Mouse (Mus musculus) heart, embryonic 16.5 days (tissue): ENCODE measurements around the gene Tmem214. TPM values are rescaled to one million over a fixed set of nuclear protein-coding genes. Genes with fewer than 3 reads are reported as not detected.

Experiments
- ATAC-seq: fragments of 200-750 bp; cut with Nextera tagmentation; replicated peaks from 2 replicates; pipeline ENCODE4 v1.8.0; 2017; ENCODE audit warnings: moderate number of reproducible peaks; ENCODE audit not compliant: insufficient read depth, low FRiP score; ENCODE audit errors: extremely low read depth
- H3K27ac ChIP-seq: fragments of 300-500 bp; sonication (generic); 2 replicates; pipeline ENCODE4 v1.5.1; 2014; ENCODE audit warnings: mild to moderate bottlenecking, low read length, control low read depth, moderate library complexity
- H3K27me3 ChIP-seq: fragments of 300-500 bp; sonication (generic); 2 replicates; pipeline ENCODE4 v1.6.1; 2014; ENCODE audit warnings: low read length, mixed read lengths; ENCODE audit not compliant: control insufficient read depth, insufficient read depth
- H3K36me3 ChIP-seq: fragments of 300-500 bp; sonication (generic); 2 replicates; pipeline ENCODE4 v1.6.1; 2014; ENCODE audit not compliant: control insufficient read depth, insufficient read depth
- H3K4me1 ChIP-seq: fragments of 300-500 bp; sonication (generic); 2 replicates; pipeline ENCODE4 v1.6.1; 2014; ENCODE audit warnings: low read length, mixed read lengths; ENCODE audit not compliant: control insufficient read depth, insufficient read depth
- H3K4me2 ChIP-seq: fragments of 300-500 bp; sonication (generic); 2 replicates; pipeline ENCODE4 v1.6.1; 2014; ENCODE audit warnings: low read depth, mild to moderate bottlenecking, control low read depth, low read length
- H3K4me3 ChIP-seq: fragments of 300-500 bp; sonication (generic); 2 replicates; pipeline ENCODE4 v1.5.1; 2014; ENCODE audit warnings: mild to moderate bottlenecking, control low read depth, low read length
- H3K9ac ChIP-seq: fragments of 300-500 bp; sonication (generic); 2 replicates; pipeline ENCODE4 v1.6.1; 2014; ENCODE audit warnings: low read length, control low read depth
- H3K9me3 ChIP-seq: fragments of 300-500 bp; sonication (generic); replicated peaks from 2 replicates; pipeline ENCODE4 v1.6.1; 2016; ENCODE audit warnings: low read length; ENCODE audit not compliant: control insufficient read depth
- WGBS: fragments of 180-500 bp; shearing (Covaris S2); extraction: QIAGEN DNeasy Blood & Tissue Kit; methylation state at CpG from one replicate; pipeline ENCODE4 v1.1.7; 2014; 5-methylcytosine and 5-hydroxymethylcytosine counted together
- polyA plus RNA-seq: library from polyadenylated mRNA; unstranded; fragments of >200 nt; fragmentation: Nextera tagmentation; extraction: Ambion mirVana; gene quantifications from 2 replicates; pipeline ENCODE4 v1.2.1, GENCODE M21; 2015

The Tmem214 gene
- polyA plus RNA-seq, 1 experiment from 2014 or later: 58.8 TPM

DNA sequence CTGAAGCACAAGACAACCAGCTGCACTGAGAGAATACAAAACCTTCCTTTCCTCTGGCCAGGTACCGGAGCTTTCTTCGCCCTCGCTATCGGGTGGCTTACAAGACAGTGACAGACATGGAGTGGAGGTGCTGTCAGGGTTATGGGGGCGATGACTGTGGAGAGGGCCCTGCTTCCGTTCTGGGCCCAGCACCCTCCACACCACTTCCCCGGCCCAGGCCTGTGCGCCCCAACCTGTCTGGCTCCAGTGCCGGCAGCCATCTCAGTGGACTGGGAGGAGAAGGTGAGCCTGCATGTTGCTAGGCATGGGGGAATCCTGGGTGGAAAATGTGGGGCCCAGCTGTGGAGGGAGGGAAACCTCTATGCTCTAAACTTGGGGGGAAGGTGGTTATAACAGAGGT lies 47.6 kb downstream of the Tmem214 start:
- H3K9me3 ChIP-seq: no peaks in the 10 kb centered on the region
- peaks cover 5% of the 10 kb centered on the region for H3K36me3 ChIP-seq
- peak overlapping the region; percentile 73 for H3K4me2 ChIP-seq
- 58% methylated on average over 9 of the region's 9 CpGs for WGBS
- peaks cover 35% of the 10 kb centered on the region for H3K4me1 ChIP-seq
- peak overlapping the region; percentile 59 for H3K4me3 ChIP-seq
- H3K9ac ChIP-seq: peak overlapping the region; percentile 78
- no peak for ATAC-seq
- H3K27me3 ChIP-seq: no peaks in the 10 kb centered on the region
- peak overlapping the region; percentile 96 for H3K27ac ChIP-seq

DNA sequence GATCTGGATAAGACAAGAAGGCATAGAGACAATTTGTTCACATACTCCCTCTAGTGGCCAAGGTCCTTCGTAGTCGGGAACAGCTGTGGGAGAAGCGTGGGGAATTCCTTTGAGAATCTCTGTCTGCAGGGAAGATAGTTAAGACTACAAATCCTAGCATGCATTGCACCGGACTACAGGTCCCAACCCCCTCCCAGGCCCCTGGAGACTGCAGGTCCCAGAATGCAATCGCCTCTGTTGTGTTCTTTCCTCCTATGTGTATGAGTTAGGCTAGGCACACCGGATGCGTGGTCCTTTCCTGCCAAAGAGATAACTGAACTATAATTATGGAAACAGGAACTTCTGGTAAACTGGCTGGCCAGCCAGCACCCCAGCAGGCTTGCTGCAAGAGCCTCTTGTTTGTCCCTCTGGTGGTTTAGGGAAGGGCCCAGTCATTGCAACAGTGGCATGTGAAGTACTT lies 48.2 kb downstream of the Tmem214 start:
- H3K9ac ChIP-seq: peak overlapping the region; percentile 78; the same call in 1 of the 2 replicates
- peak overlapping the region; percentile 73 for H3K4me2 ChIP-seq
- H3K36me3 ChIP-seq: peaks cover 5% of the 10 kb centered on the region
- H3K4me1 ChIP-seq: peaks cover 36% of the 10 kb centered on the region
- peak; percentile 83 for ATAC-seq
- peak overlapping the region; percentile 96 for H3K27ac ChIP-seq
- 1% methylated on average over 7 of the region's 7 CpGs for WGBS
- peak overlapping the region; percentile 59 for H3K4me3 ChIP-seq
- H3K9me3 ChIP-seq: no peaks in the 10 kb centered on the region
- no peaks in the 10 kb centered on the region for H3K27me3 ChIP-seq

DNA sequence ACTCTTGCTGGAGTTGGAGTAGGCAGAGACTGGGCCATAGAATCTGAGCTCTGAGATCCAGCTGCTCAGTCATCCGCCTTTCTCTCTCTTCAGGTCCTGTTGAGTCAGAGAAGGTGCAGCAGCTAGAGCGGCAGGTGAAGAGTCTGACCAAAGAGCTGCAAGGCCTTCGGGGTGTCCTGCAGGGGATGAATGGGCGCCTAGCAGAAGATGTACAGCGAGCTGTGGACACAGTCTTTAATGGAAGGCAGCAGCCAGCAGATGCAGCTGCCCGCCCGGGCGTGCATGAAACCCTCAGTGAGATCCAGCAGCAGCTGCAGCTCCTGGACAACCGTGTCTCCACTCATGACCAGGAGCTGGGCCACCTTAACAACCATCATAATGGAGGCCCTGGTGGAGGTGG lies 49.0 kb downstream of the Tmem214 start:
- H3K4me1 ChIP-seq: peaks cover 36% of the 10 kb centered on the region
- H3K4me3 ChIP-seq: no peak overlapping the region
- H3K36me3 ChIP-seq: peaks cover 5% of the 10 kb centered on the region
- 0 out of 2 replicates have a peak overlapping the region, but pooled peaks have one; percentile 9 for H3K9ac ChIP-seq
- no peak overlapping the region for H3K4me2 ChIP-seq
- H3K27me3 ChIP-seq: no peaks in the 10 kb centered on the region
- ATAC-seq: no peak
- 90% methylated on average over 9 of the region's 9 CpGs for WGBS
- peak overlapping the region; percentile 88 for H3K27ac ChIP-seq
- H3K9me3 ChIP-seq: no peaks in the 10 kb centered on the region

DNA sequence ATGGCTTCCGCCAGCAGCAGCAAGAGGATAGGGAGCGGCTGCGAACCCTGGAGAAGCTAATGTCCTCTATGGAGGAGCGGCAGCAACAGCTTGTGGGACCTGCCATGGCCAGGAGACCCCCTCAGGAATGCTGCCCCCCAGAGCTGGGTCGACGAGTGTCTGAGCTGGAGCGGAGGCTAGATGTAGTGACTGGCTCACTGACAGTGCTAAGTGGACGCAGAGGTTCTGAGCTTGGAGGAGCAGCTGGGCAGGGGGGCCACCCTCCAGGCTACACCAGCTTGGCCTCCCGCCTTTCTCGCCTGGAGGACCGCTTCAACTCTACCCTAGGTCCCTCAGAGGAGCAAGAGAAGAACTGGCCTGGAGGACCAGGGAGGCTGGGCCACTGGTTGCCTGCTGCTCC lies 49.5 kb downstream of the Tmem214 start:
- H3K4me3 ChIP-seq: no peak overlapping the region
- 0 out of 2 replicates have a peak overlapping the region, but pooled peaks have one; percentile 9 for H3K9ac ChIP-seq
- H3K4me2 ChIP-seq: no peak overlapping the region
- H3K9me3 ChIP-seq: no peaks in the 10 kb centered on the region
- no peak overlapping the region for H3K27ac ChIP-seq
- no peak for ATAC-seq
- H3K36me3 ChIP-seq: peaks cover 5% of the 10 kb centered on the region
- H3K4me1 ChIP-seq: peaks cover 37% of the 10 kb centered on the region
- WGBS: 83% methylated on average over 11 of the region's 11 CpGs
- no peaks in the 10 kb centered on the region for H3K27me3 ChIP-seq

DNA sequence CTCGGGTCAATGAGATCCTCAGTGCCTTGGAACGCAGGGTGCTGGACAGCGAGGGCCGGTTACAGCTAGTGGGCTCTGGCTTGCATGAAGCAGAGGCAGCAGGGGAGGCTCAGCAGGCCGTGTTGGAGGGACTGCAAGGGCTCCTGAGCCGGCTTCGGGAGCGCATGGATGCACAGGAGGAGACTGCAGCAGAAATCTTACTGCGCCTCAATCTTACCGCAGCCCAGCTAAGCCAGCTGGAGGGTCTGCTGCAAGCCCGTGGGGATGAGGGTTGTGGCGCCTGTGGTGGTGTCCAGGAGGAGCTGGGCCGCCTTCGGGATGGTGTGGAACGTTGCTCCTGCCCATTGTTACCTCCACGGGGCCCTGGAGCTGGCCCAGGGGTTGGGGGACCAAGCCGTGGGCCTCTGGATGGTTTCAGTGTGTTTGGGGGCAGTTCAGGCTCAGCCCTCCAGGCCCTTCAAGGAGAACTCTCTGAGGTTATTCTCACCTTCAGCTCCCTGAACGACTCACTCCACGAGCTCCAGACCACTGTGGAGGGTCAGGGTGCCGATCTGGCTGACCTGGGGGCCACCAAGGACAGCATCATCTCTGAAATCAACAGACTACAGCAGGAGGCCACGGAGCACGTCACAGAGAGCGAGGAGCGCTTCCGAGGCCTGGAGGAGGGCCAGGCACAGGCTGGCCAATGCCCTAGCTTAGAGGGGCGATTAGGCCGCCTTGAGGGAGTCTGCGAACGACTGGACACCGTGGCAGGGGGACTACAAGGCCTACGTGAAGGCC lies 50.3 kb downstream of the Tmem214 start:
- no peak overlapping the region for H3K4me2 ChIP-seq
- H3K36me3 ChIP-seq: peaks cover 5% of the 10 kb centered on the region
- peaks cover 35% of the 10 kb centered on the region for H3K4me1 ChIP-seq
- 0 out of 2 replicates have a peak overlapping the region, but pooled peaks have one; percentile 38 for H3K9ac ChIP-seq
- 86% methylated on average over 31 of the region's 31 CpGs for WGBS
- ATAC-seq: no peak
- H3K4me3 ChIP-seq: no peak overlapping the region
- H3K27ac ChIP-seq: no peak overlapping the region
- no peaks in the 10 kb centered on the region for H3K9me3 ChIP-seq
- no peaks in the 10 kb centered on the region for H3K27me3 ChIP-seq

DNA sequence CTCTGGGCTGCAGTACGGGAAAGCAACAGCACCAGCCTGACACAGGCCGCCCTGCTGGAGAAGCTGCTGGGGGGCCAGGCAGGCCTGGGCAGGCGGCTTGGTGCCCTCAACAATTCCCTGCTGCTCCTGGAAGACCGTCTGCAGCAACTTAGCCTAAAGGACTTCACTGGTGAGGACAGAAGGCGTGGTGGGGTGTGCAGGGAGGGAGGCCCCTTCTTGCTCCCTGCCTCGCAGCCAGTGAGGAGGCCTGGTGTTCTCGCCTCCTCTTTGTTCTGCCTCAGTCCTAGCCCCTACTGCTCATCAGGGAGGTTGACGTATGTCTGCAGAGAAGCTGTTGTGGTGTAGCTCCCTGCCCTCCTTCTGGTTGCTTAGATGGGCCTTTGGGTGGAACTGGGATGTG lies 50.9 kb downstream of the Tmem214 start:
- Histone ChIP-seq H3K4me1 (peaks cover 32% of the 10 kb centered on the region), H3K36me3 (peaks cover 5% of the 10 kb centered on the region), H3K27ac (no peak overlapping the region), H3K9me3 (no peaks in the 10 kb centered on the region), H3K9ac (0 out of 2 replicates have a peak overlapping the region, but pooled peaks have one; percentile 38), H3K27me3 (no peaks in the 10 kb centered on the region), H3K4me2 (no peak overlapping the region), H3K4me3 (no peak overlapping the region)
- WGBS: 81% methylated on average over 8 of the region's 8 CpGs
- ATAC-seq: no peak

DNA sequence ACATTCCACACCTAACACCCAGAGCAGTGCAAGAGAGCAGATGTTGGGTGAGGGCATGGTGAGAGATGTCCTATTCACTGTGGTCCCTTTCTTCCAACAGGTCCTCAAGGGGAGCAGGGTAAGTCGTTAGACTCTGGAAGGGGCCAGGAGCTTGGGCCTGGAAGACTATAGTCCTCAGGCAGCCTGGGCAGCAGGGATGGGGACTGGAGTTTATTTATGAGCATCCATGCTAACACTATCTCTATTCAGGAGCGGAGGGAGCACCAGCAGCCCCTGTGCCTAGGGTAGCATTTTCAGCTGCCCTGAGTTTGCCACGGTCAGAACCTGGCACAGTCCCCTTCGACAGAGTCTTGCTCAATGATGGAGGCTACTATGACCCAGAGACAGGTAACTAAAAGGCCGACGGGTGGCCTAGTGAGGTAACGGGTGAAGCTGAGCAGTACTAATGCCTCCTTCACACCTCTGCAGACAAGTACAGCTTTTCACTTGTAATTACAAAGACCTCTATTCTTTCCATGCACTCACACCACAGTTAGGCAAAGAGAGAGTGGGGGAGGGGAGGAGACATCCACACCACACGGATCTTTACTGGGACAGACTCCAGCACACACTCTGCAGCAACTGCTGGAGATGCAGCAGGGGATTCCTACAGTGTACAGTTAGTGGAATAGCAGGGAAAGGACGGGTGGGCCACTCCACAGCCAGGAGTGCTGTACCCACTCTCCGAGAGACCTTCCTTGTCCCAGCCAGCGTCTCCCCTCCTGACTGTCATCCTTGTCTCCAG lies 52.2 kb downstream of the Tmem214 start:
- no peak overlapping the region for H3K9ac ChIP-seq
- H3K27ac ChIP-seq: no peak overlapping the region
- H3K4me3 ChIP-seq: no peak overlapping the region
- H3K27me3 ChIP-seq: no peaks in the 10 kb centered on the region
- peaks cover 32% of the 10 kb centered on the region for H3K4me1 ChIP-seq
- peaks cover 5% of the 10 kb centered on the region for H3K36me3 ChIP-seq
- no peak for ATAC-seq
- H3K4me2 ChIP-seq: peak overlapping the region; percentile 73; the same call in 1 of the 2 replicates
- no peaks in the 10 kb centered on the region for H3K9me3 ChIP-seq
- 74% methylated on average over 11 of the region's 11 CpGs for WGBS

DNA sequence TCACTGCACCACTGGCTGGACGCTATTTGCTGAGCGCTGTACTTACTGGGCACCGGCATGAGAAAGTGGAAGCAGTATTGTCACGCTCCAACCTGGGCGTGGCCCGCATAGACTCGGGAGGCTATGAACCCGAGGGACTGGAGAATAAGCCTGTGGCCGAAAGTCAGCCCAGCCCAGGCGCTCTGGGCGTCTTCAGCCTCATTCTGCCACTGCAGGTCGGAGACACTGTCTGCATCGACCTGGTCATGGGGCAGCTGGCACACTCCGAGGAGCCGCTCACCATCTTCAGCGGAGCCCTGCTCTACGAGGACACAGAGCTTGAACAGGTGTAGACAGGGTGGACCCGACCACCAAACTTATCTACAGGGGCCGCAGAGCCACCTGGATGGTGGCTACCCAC lies 52.8 kb downstream of the Tmem214 start:
- no peak for ATAC-seq
- no peak overlapping the region for H3K27ac ChIP-seq
- peak overlapping the region; percentile 21; the same call in 1 of the 2 replicates for H3K9ac ChIP-seq
- H3K4me1 ChIP-seq: peaks cover 29% of the 10 kb centered on the region
- WGBS: 65% methylated on average over 19 of the region's 19 CpGs
- H3K36me3 ChIP-seq: peaks cover 5% of the 10 kb centered on the region
- no peaks in the 10 kb centered on the region for H3K9me3 ChIP-seq
- H3K4me3 ChIP-seq: no peak overlapping the region
- H3K4me2 ChIP-seq: peak overlapping the region; percentile 73
- no peaks in the 10 kb centered on the region for H3K27me3 ChIP-seq
